Mouse (Mus musculus): ENCODE results near the gene 4930595D18Rik.

- TF ChIP-seq CTCF (IDR thresholded peaks at IDR 0.05; ENCODE audit: control insufficient read depth, insufficient read depth, low read length), result no peak
- TF ChIP-seq POLR2A (IDR thresholded peaks at IDR 0.05; ENCODE audit: borderline replicate concordance, control insufficient read depth, low read depth, low read length), result no peak
Measured at GRCm38 (mm10) chr12:111166681-111167289, 17.5 kb downstream of the 4930595D18Rik start.

Measured in bone marrow, adult 2 months (tissue).